Mouse (Mus musculus): ENCODE results near the gene Sirt7.

GRCm38 (mm10) chr11:120662759-120663158, 37.7 kb upstream of the Sirt7 start:
- TF ChIP-seq POLR2A (IDR thresholded peaks at IDR 0.05; ENCODE audit: borderline replicate concordance, low read depth, low read length) (no peak), CTCF (IDR thresholded peaks at IDR 0.05; ENCODE audit: low read depth, low read length) (no peak)
